Mouse (Mus musculus) spleen, adult 2 months (tissue): ENCODE measurements around the gene Serinc5. TPM values are rescaled to one million over a fixed set of nuclear protein-coding genes. Genes with fewer than 3 reads are reported as not detected.
"Not testable (repeated sequence)": the region's sequence is repeated elsewhere in the genome, so short reads cannot be mapped to it uniquely, and the experiment has no call there.

ENCODE experiments used
- DNase-seq, 2 experiments: peaks; one replicate each; pipeline versions ENCODE4 v3.0.0 to v3.0.0-alpha.2; 2012 to 2021; ENCODE audit warnings: low spot score in 2 of 2, low read depth in 1 of 2
- H3K27ac ChIP-seq: fragments of 200-500 bp; 2 replicates; pipeline ENCODE4 v1.5.1; 2012; ENCODE audit warnings: low read length, inconsistent platforms; ENCODE audit not compliant: insufficient read depth
- H3K27me3 ChIP-seq: fragments of 200-500 bp; 2 replicates; pipeline ENCODE4 v1.6.1; 2012; ENCODE audit warnings: mild to moderate bottlenecking, moderate library complexity, low read length, inconsistent platforms; ENCODE audit not compliant: control insufficient read depth, insufficient read depth
- H3K36me3 ChIP-seq: fragments of 200-500 bp; 2 replicates; pipeline ENCODE4 v1.6.1; 2012; ENCODE audit warnings: mild to moderate bottlenecking, low read length, inconsistent platforms; ENCODE audit not compliant: control insufficient read depth, insufficient read depth
- H3K4me1 ChIP-seq: fragments of 200-500 bp; 2 replicates; pipeline ENCODE4 v1.6.1; 2011; ENCODE audit warnings: inconsistent platforms; ENCODE audit not compliant: control insufficient read depth, insufficient read depth, insufficient read length
- H3K4me3 ChIP-seq: fragments of 200-500 bp; 2 replicates; pipeline ENCODE4 v1.5.1; 2011; ENCODE audit warnings: mild to moderate bottlenecking, inconsistent platforms; ENCODE audit not compliant: insufficient read depth, insufficient read length; ENCODE audit errors: extremely low read depth
- CTCF ChIP-seq: fragments of 200-500 bp; IDR thresholded peaks from 2 replicates; pipeline ENCODE4 v1.5.1; 2011; ENCODE audit warnings: mild to moderate bottlenecking, inconsistent platforms; ENCODE audit not compliant: insufficient read depth, insufficient read length, insufficient replicate concordance; ENCODE audit errors: extremely low read depth
- POLR2A ChIP-seq: fragments of 200-500 bp; IDR thresholded peaks from 2 replicates; pipeline ENCODE4 v1.6.1; 2011; ENCODE audit warnings: low read depth, low read length, inconsistent platforms
- WGBS: fragments of 180-500 bp; shearing (Covaris S2); methylation state at CpG from one replicate; pipeline ENCODE4 v1.1.7; 2018; 5-methylcytosine and 5-hydroxymethylcytosine counted together
- polyA plus RNA-seq: library from polyadenylated mRNA; depleted of rRNA; stranded (reverse); fragments of >200 nt; gene quantifications from 2 replicates; pipeline ENCODE4 v1.2.3, GENCODE M21; 2012

The Serinc5 gene
- polyA plus RNA-seq, 1 experiment = 16.4 TPM

GRCm38 (mm10) chr13:92685273-92685672 lies 74.4 kb downstream of the Serinc5 start:
- H3K27me3 ChIP-seq = no peaks in the 10 kb centered on the region
- no peak overlapping the region for H3K4me3 ChIP-seq
- 97% methylated on average over 4 of the region's 4 CpGs for WGBS
- no peak overlapping the region for H3K27ac ChIP-seq
- peaks cover 3% of the 10 kb centered on the region for H3K36me3 ChIP-seq
- no peak for DNase-seq
- H3K4me1 ChIP-seq = no peaks in the 10 kb centered on the region
- no peak for TF ChIP-seq POLR2A
- no peak for TF ChIP-seq CTCF

DNA sequence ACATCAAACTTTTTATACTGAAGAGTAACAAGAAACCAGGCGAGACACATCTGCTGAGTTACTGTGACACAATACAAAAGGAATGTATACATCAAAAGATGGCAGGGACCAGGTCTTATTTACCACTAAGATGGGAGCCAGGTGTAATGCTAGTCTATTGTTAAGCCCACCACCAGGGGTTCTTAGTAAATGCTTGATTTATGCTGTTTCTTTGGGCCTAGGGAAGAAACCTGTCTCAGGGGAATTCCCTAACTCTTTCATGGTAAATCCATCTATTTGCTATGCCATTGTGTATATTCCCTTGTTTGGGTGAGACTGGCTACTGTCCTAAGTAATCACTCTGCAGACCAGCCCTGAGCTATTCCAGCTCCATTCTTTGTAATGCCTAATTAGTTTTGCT lies 76.3 kb downstream of the Serinc5 start:
- 86% methylated on average over 1 of the region's 1 CpGs for WGBS
- H3K27ac ChIP-seq, H3K27me3 ChIP-seq, H3K4me1 ChIP-seq, H3K36me3 ChIP-seq, DNase-seq, H3K4me3 ChIP-seq: not testable (repeated sequence)

- no peak for TF ChIP-seq POLR2A
- no peak for TF ChIP-seq CTCF
- no peak overlapping the region for H3K4me3 ChIP-seq
Measured at GRCm38 (mm10) chr13:92689061-92689460, 78.2 kb downstream of the Serinc5 start.

DNA sequence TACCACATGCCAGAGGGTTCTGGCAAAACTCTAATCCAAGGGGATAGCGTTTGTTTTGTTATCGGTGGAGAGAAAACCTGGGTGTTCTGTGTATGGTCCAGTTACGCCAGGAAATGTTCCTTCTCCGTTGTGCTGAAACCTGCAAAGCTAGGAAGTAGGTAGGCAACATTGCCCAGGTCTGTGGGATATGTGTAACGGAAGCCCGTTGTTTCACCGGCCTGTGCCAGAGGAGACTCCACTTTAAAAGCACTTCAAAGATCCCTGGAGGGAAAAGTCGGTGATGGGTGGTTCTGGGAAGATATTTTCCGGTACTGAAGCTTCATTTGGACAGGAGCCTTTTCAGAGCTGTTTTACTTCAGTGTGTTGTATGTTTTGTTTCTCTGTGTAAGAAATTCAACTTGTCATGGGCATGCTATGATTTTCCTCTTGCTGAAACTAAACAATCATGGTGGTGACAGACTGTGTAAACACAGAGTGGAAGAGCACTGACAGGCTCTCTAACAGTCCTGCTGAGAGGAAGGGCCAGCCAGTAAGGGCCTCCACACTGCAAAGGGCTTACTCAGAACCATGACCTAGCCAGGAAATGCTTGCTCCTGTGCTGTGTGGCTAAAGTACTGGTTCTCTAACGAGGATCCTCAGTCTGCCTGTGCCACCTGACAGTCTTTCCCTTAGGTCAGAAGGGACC lies 83.1 kb downstream of the Serinc5 start:
- DNase-seq = no peak
- Histone ChIP-seq H3K4me1 (no peaks in the 10 kb centered on the region), H3K27ac (no peak overlapping the region), H3K36me3 (peaks cover 8% of the 10 kb centered on the region), H3K4me3 (no peak overlapping the region), H3K27me3 (no peaks in the 10 kb centered on the region)
- WGBS = 94% methylated on average over 10 of the region's 10 CpGs
- TF ChIP-seq POLR2A = no peak
- no peak for TF ChIP-seq CTCF

More at GRCm38 (mm10) chr13:92689061-92689460, 78.2 kb downstream of the Serinc5 start:
- no peaks in the 10 kb centered on the region for H3K4me1 ChIP-seq
- no peaks in the 10 kb centered on the region for H3K27me3 ChIP-seq
- H3K36me3 ChIP-seq = peaks cover 10% of the 10 kb centered on the region
- DNase-seq = no peak
- 74% methylated on average over 2 of the region's 2 CpGs for WGBS
- H3K27ac ChIP-seq = no peak overlapping the region

GRCm38 (mm10) chr13:92696491-92696939 lies 85.6 kb downstream of the Serinc5 start:
- DNase-seq = no peak
- Histone ChIP-seq H3K4me1 (no peaks in the 10 kb centered on the region), H3K27ac (no peak overlapping the region), H3K27me3 (no peaks in the 10 kb centered on the region), H3K4me3 (no peak overlapping the region), H3K36me3 (peaks cover 6% of the 10 kb centered on the region)
- WGBS = 82% methylated on average over 5 of the region's 5 CpGs
- no peak for TF ChIP-seq CTCF
- TF ChIP-seq POLR2A = no peak

DNA sequence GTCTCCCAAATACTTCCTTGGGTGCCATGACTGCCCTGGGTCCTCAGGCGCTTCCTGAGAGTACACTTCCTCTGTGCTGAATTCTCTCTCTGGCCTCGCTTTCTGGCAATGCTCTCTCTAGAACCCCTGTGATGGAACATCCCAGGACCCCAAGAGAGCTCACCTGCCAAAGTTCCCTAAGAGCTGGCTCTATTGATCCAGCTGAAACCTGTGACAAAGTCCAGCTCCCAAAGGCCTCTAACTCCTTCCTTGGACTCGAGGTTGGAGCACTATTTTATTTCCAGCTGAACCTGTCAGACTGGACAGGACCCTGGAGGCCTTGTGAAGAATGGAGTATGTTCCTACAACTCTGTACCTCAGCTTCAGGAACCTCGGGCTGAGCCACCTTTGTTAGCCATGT lies 86.2 kb downstream of the Serinc5 start:
- 91% methylated on average over 4 of the region's 4 CpGs for WGBS
- DNase-seq = no peak
- peaks cover 6% of the 10 kb centered on the region for H3K36me3 ChIP-seq
- no peaks in the 10 kb centered on the region for H3K4me1 ChIP-seq
- H3K27me3 ChIP-seq = no peaks in the 10 kb centered on the region
- no peak for TF ChIP-seq POLR2A
- TF ChIP-seq CTCF = no peak
- no peak overlapping the region for H3K4me3 ChIP-seq
- H3K27ac ChIP-seq = no peak overlapping the region

- Histone ChIP-seq H3K27ac (no peak overlapping the region), H3K4me1 (no peaks in the 10 kb centered on the region), H3K4me3 (no peak overlapping the region), H3K27me3 (no peaks in the 10 kb centered on the region), H3K36me3 (peaks cover 2% of the 10 kb centered on the region)
- TF ChIP-seq POLR2A (no peak), CTCF (no peak)
- WGBS = 95% methylated on average over 9 of the region's 9 CpGs
- DNase-seq = no peak
Measured at GRCm38 (mm10) chr13:92698781-92699180, 87.9 kb downstream of the Serinc5 start.
